Mouse (Mus musculus) ovary, postnatal 36 days (tissue): ENCODE results near the gene Ppfibp1.

Experiments
- DNase-seq: peaks from one replicate; pipeline ENCODE4 v3.0.0; 2022; ENCODE audit warnings: low spot score, mixed read lengths

The Ppfibp1 gene

GRCm38 (mm10) chr6:146995878-146996277, 107.6 kb downstream of the Ppfibp1 start:
- no peak for DNase-seq

- no peak for DNase-seq
Observed at GRCm38 (mm10) chr6:146997006-146997405, 108.7 kb downstream of the Ppfibp1 start.

DNA sequence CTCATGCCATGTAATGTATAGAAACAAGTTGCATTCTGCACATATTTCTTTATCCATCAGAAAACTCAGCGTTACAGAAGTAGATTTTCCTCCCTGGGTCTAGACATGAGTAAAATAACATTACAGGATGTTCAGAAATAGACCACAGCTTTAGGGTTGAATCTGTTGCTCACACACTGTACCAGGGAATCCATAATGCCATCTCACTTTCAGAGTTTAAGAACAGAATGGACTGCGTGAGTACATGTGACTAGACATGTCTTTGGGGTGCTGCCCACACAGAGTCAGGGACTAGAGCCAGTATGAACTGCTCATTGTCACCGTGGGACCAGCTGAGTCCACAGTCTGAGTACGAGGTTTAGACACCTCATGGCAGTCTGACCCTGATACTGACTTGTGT, 110.4 kb downstream of the Ppfibp1 start:
- no peak for DNase-seq

DNA sequence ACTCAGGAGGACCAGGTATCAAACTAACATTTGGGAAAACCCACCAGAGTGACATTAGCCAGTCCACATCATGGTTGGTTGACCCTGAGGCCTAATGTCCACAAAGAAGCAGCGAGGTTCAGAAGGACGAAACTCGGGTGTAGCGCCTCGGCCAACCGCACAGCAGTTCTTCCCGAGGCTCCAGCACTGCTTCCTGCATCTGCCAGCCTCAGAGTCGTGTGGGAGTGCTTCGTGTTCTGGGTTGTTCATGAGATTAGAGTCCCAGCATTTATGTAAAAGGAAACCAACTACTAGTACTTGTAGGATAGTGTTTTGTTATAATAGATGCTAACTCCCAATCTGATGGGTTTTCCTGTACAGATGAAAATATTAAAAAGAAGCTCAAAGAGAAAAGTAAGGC, 111.0 kb downstream of the Ppfibp1 start:
- DNase-seq = no peak

DNA sequence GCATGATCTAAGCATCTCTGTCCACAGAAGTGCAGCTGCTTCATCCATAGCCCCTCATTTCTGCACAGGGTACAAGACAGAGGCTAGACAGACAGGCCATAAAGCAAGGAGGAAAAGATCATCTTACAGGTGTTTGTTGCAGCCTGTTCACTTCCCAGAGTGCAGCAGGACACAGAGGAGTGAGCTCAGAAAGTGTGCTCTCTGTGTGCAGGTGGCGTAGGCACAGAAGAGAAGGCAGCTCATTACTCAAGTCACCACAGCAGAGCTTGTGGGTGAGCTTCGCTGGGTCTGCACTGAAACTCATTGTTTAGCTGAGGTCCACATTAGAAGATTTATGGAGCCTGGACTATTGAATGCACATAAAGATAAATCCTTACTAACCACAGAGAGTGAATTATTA, 111.5 kb downstream of the Ppfibp1 start:
- DNase-seq = no peak

GRCm38 (mm10) chr6:147008148-147008547, 119.9 kb downstream of the Ppfibp1 start:
- DNase-seq = no peak

DNA sequence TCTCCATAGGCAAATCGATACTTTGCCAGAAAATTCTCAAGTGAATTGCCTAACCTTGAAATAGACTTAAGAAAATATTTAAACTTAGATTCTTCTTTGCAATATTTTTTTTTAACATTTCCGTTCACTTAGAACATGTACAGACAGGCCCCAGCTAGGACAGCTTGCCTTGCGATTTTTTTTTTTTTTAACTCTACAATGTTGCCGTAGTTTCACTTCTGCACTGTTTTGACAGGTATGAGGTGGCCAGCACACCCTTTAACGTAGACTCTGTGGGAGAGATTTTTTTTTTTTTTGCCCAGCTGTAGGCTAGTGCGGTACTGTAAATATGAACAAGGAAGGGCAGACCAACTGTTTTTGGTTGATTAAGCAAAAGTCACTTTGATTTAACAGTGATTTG, 122.1 kb downstream of the Ppfibp1 start:
- DNase-seq = no peak

DNA sequence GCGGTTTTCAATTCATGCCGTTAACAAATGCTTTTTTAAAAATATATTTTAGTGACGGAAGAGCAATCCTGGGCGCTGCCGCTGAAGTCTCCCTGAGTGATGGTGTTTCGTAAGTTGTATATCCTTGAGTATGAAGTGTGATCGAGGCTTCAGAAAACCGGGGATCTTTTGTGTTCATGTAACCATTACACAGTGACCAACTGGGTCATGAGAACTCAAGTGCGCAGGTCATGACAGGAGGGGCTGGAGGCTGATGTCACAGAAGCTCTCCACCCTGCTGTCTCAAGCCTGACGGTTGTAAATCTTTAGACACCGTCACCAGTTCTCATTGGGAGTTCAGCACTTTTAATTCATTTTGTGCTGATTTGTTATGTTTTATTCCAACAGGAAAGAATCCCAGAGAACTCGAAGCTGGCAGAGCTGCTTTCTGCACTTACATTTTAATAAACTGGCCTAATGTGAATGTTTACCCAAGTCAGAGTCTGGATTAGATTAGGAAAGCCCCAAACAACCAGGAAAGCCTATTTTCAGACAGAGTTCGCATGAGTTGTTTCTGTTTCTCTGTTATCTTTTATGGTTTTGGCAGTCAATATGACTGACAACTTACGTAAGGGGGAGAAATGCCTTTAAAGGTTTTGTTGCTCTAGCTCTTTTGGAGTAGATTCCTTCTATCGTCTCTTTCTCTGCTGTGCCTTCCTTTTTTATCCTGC, 122.7 kb downstream of the Ppfibp1 start:
- DNase-seq = no peak

DNA sequence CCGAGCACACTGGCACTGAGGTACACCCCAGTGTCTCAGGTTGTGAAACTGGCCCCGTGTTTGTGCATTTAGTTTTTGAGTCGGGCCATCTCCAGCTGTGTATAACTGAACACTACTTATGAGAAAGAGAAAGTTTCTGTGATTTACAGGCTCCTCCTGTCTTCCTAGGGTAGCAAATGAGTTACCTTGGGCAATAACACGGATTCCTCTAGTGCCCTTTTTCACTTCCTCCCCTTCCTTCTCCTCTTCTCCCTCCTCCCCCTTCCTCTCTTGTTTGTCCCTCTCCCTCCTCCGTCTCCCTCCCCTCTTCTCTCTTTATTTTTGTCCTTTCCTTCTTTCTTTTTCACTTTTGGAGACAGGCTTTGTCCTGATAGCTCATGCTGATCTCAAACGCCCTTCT, 123.3 kb downstream of the Ppfibp1 start:
- no peak for DNase-seq

GRCm38 (mm10) chr6:147011977-147012376, 123.7 kb downstream of the Ppfibp1 start:
- no peak for DNase-seq

DNA sequence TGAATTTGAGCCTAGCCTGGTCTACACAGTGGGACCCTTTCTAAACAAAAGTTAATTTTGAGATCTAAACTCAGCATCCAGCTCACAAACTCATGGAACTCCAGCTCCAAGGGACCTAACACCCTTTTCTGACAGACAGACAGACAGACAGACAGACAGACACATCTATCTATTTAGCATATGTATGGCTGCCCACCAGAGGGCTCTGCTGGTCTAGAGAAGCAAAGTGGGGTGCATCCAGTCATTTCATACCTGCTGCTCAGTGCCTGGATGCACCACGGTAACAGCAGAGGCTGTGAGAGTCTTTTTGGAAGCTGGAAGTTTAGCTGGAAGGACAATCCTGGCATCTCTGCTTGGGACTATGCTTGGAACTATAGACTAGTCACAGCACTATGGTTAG, 125.3 kb downstream of the Ppfibp1 start:
- DNase-seq = no peak

DNA sequence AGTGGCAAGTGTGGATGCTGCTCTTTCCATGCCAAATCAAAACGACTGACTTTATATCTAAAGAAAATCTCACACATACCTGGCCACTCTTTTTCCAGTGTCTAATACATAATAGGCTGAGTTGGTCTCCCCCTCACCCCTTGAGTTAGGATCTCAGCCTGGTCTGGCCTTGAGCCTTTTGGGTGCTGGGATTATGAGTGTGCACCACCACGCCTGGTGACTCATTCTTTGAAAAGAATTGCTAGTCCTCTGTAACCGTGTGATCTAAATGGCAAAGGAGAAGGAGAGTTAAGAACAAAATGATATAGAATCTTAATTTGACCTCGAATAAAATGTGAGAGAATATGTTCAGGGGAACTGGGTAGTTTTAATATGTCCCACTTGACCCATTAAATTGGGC, 129.6 kb downstream of the Ppfibp1 start:
- DNase-seq = no peak

GRCm38 (mm10) chr6:147018364-147018763, 130.1 kb downstream of the Ppfibp1 start:
- no peak for DNase-seq

DNA sequence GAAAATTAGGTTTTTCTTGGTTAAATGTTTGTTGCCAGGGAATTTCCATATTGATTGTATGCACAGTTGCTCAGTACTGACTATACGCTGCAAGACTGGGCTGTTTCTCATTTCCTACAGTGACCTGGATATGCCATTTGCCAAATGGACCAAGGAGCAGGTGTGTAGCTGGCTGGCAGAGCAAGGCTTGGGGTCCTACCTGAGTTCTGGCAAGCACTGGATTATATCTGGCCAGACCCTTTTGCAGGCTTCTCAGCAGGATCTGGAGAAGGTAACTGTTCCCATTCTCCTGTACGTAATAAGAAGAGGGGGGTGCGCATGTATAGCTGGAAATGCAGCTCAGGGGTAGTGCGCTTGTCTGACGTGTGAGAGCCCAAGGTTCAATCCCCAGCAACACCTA, 132.9 kb downstream of the Ppfibp1 start:
- DNase-seq = no peak

- no peak for DNase-seq
Observed at GRCm38 (mm10) chr6:147022375-147023132, 134.3 kb downstream of the Ppfibp1 start.

GRCm38 (mm10) chr6:147023133-147023395, 134.8 kb downstream of the Ppfibp1 start:
- DNase-seq = no peak

GRCm38 (mm10) chr6:147023568-147023967, 135.3 kb downstream of the Ppfibp1 start:
- no peak for DNase-seq

GRCm38 (mm10) chr6:147024761-147025160, 136.5 kb downstream of the Ppfibp1 start:
- no peak for DNase-seq

- DNase-seq = no peak
Observed at GRCm38 (mm10) chr6:147028396-147028795, 140.1 kb downstream of the Ppfibp1 start.

DNA sequence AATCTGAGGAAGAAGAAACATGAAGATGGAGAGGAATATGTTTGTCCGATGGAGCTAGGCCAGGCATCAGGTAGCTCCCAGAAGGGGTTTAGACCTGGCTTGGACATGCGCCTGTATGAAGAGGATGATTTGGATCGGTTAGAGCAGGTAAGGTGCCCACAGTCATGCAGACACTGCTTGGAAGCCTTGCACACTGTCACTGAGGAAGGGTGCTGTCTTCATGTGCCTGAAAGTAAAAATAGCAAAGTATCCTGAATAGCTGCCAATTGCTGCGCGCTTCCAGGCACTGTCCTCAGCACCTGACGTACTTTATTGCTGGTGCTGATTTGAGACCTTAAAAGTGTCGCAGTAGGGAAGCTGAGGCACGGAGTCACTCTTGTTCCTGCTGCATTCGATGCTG, 141.3 kb downstream of the Ppfibp1 start:
- DNase-seq = no peak

DNA sequence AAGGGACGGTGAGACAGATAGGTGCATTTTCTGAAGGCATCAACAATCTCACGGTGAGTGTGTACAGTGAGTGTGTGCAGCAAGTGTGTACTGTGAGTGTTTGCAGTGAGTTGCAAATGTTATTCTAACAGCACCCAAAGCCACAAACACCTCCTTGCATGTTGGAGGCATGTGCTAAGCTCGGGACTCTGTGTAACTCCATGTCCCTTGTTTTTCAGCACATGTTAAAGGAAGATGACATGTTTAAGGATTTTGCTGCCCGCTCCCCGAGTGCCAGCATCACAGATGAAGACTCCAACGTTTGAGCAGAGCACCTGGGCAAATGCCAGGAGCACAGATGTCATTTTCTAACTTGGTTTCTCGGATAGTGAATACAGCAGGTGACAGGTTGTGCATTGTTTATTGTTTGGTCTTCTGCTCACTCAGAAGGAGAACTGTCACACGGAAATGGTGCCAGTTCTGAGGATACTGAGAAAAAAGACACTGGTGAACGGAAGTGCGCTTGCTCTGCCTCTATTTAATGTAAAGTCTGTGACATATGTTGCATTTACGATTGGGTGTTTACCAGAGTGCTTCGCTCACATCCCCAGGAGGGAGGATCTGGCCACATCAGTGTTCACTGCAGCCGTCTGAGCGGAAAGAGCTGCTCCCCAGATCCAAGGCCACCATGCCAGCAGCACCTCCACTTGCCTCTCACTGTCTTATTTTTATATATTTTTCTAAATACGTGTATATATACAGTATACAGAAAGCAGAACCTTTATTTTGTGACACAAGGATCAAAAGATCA, 142.0 kb downstream of the Ppfibp1 start:
- no peak for DNase-seq

DNA sequence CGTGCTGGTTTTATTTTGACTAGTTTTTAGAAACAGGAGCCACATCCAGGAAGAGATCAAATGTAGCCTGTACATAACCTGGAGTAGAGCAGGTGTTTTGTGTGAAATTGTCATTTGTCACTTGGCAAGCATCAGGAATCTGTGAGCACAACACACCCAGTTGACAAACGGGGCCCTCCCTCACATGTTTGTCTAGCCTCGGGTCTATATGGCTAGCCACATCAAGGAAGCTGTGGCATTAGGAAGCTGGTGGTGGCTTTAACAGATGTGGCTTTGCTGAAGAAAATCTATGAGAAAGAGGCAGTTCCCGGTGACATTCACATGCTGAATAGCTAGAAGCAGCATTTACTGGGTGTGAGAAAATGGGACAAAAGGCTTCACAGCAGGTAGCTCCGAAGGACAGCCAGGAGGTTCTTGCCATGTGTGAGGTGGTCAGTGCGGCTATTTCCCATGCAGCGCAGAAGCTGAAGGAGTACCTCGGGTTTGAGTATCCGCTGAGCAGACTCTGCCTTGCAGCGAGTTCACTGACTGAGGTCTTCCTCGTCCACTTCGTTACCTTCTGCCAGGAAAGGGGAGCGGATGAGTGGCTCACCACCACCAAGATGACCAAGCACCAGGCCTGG, 144.1 kb downstream of the Ppfibp1 start, which contains the start of gene Rep15:
Gene Rep15 (plus strand): TSS at position 282 of the 623 bp plus-strand sequence.
- DNase-seq = no peak
